Comparison of ENCODE assay signal across 7 mouse cellular contexts in the genomic region with DNA sequence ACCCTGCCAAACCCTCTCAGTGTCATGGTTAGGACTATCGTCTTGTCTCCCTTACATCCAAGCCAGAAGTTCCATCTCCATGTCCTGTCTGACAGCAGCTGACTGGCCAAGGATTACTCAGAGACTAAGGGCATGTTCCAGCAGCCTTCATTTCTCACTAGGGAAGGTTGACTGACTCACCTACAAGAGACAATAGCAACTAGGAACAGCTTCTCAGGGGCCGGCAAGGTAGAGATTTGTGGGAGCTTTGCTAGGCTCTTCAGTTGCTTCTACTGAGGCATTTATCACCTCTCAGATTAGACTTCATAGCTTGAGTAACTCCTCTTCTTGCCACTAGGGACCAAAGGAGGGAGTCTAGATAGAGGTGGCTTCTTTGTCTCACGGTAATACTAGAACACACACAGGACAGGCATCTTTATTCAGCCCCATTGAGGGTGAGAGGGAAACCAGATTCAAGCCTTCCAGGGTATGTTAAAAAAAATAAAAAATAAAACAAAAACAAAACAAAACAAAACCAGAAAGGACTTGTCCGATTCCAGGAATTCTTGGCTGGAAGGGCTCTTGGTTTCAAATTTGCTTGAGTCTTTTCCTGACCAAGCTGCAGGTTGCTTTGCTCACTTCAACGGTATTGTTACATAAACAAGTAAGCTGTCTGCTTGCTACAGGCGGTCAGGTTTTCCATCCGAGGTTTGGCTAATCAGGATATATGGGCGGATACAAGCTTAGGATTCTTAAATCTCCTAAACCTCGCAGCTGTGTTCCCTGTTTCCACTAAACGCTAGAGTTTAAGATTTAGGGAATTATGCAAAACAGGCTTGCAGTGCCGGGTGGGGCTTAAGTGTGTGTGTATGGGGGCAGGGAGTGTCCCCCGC. TPM values are rescaled to one million over a fixed set of nuclear protein-coding genes. Genes with fewer than 3 reads are reported as not detected.
DNase-seq lines count a peak whose midpoint lies in the region; ATAC-seq and TF ChIP-seq lines count a peak whose summit lies in the region.

No protein-coding gene starts in this region.

- no peak overlapping the region for H3K27ac ChIP-seq in CH12.LX (ENCODE audit: insufficient read depth, low read depth)
- H3K27ac ChIP-seq in forebrain, embryonic 14.5 days (ENCODE audit: low read depth, low read length), result no peak overlapping the region
- H3K27ac ChIP-seq in kidney, embryonic 15.5 days, result peak overlapping the region; percentile 89
- no peak overlapping the region for H3K27ac ChIP-seq in midbrain, embryonic 14.5 days (replicated peaks; ENCODE audit: low read depth, low read length)

- H3K4me2 ChIP-seq in CH12.LX (ENCODE audit: insufficient read depth, low read depth, poor library complexity, severe bottlenecking), result peak overlapping the region; percentile 98
- H3K4me2 ChIP-seq in forebrain, embryonic 14.5 days (ENCODE audit: low read length), result peak overlapping the region; percentile 94; the same call in 1 of the 2 replicates
- H3K4me2 ChIP-seq in kidney, embryonic 15.5 days, result peak overlapping the region; percentile 97
- H3K4me2 ChIP-seq in midbrain, embryonic 14.5 days (ENCODE audit: low read length), result peak overlapping the region; percentile 99

- peaks cover 20 to 23% of the 10 kb centered on the region in 2 experiments for H3K36me3 ChIP-seq in CH12.LX (replicated peaks in 1 of 2; ENCODE audit: control insufficient read depth in 1 of 2, insufficient read depth in 1 of 2, low read length in 1 of 2)
- H3K36me3 ChIP-seq in forebrain, embryonic 14.5 days (ENCODE audit: control insufficient read depth, insufficient read depth, low read length), result no peaks in the 10 kb centered on the region
- H3K36me3 ChIP-seq in kidney, embryonic 15.5 days, result peaks cover 11% of the 10 kb centered on the region; the same call in 1 of the 2 replicates
- no peaks in the 10 kb centered on the region for H3K36me3 ChIP-seq in midbrain, embryonic 14.5 days (ENCODE audit: control insufficient read depth, insufficient read depth, low read length)

- in situ Hi-C loops in CH12.LX (cut with MboI; ENCODE audit: low pct_ligation_motif_present, low pct_unique_long_range_greater_than_20kb, low sequenced_read_pairs), result no loop called here

- TF ChIP-seq CTCF in CH12.LX (conservative IDR thresholded peaks at IDR 0.05 in 1 of 2, IDR thresholded peaks at IDR 0.05 in 1 of 2; ENCODE audit: low read depth in 2 of 2, low read length in 2 of 2), result peak in 1 of 2 experiments; percentile 61; a peak in 3 of 4 replicates

- DNase-seq in 416B (ENCODE audit: low read depth) (peak; percentile 85), CH12.LX (ENCODE audit: extremely low read depth) (peak; percentile 63)
- peak; percentile 37 for DNase-seq in forebrain, embryonic 14.5 days (ENCODE audit: low spot score)
- DNase-seq in midbrain, embryonic 14.5 days, result no peak
- DNase-seq in layer of hippocampus, postnatal 25 days (ENCODE audit: extremely low spot score in 1 of 2, low spot score in 1 of 2), result no peak
- no peak for DNase-seq in spleen, adult 12 weeks (ENCODE audit: low spot score)

- H3K27me3 ChIP-seq in CH12.LX (replicated peaks), result no peaks in the 10 kb centered on the region
- peaks cover 11% of the 10 kb centered on the region for H3K27me3 ChIP-seq in forebrain, embryonic 14.5 days (replicated peaks; ENCODE audit: control insufficient read depth, insufficient read depth, low read length)
- no peaks in the 10 kb centered on the region; the same call in 1 of the 2 replicates for H3K27me3 ChIP-seq in kidney, embryonic 15.5 days
- peaks cover 15% of the 10 kb centered on the region; the same call in 1 of the 2 replicates for H3K27me3 ChIP-seq in midbrain, embryonic 14.5 days (ENCODE audit: control insufficient read depth, insufficient read depth, low read length)

- WGBS in forebrain, embryonic 14.5 days, result 20% methylated on average over 12 of the region's 12 CpGs
- 18% methylated on average over 12 of the region's 12 CpGs for WGBS in kidney, embryonic 15.5 days
- WGBS in midbrain, embryonic 14.5 days, result 15% methylated on average over 12 of the region's 12 CpGs

- no peak for ATAC-seq in forebrain, embryonic 14.5 days
- no peak for ATAC-seq in kidney, embryonic 15.5 days (replicated peaks; ENCODE audit: low FRiP score)
- no peak for ATAC-seq in midbrain, embryonic 14.5 days (ENCODE audit: low FRiP score, low TSS enrichment)

- TF ChIP-seq POLR2A in CH12.LX (IDR thresholded peaks at IDR 0.05; ENCODE audit: low read depth, low read length), result no peak

- H3K4me1 ChIP-seq in CH12.LX (ENCODE audit: control insufficient read depth in 1 of 2, insufficient read depth in 2 of 2), result peaks cover 16 to 42% of the 10 kb centered on the region in 2 experiments
- H3K4me1 ChIP-seq in forebrain, embryonic 14.5 days (ENCODE audit: control insufficient read depth, insufficient read depth, low read length), result peaks cover 6% of the 10 kb centered on the region
- H3K4me1 ChIP-seq in kidney, embryonic 15.5 days, result peaks cover 45% of the 10 kb centered on the region
- H3K4me1 ChIP-seq in midbrain, embryonic 14.5 days (ENCODE audit: control insufficient read depth, insufficient read depth, low read length), result peaks cover 23% of the 10 kb centered on the region

- peak overlapping the region in 2 of 3 experiments; percentile 18 to 43 for H3K4me3 ChIP-seq in CH12.LX (replicated peaks in 1 of 3; ENCODE audit: low read depth in 2 of 3, low read length in 2 of 3, poor library complexity in 1 of 3)
- H3K4me3 ChIP-seq in forebrain, embryonic 14.5 days (ENCODE audit: low read depth, low read length), result no peak overlapping the region
- H3K4me3 ChIP-seq in kidney, embryonic 15.5 days (replicated peaks), result peak overlapping the region; percentile 75
- no peak overlapping the region for H3K4me3 ChIP-seq in midbrain, embryonic 14.5 days (replicated peaks; ENCODE audit: low read depth, low read length)

- TF ChIP-seq EP300 in CH12.LX (IDR thresholded peaks at IDR 0.05; ENCODE audit: low read length), result peak; percentile 33; the same call in 1 of the 2 replicates

- peaks cover 4% of the 10 kb centered on the region for H3K9me3 ChIP-seq in CH12.LX (replicated peaks; ENCODE audit: low read length)
- no peaks in the 10 kb centered on the region for H3K9me3 ChIP-seq in forebrain, embryonic 14.5 days (replicated peaks; ENCODE audit: control insufficient read depth, low read length)
- no peaks in the 10 kb centered on the region for H3K9me3 ChIP-seq in kidney, embryonic 15.5 days (replicated peaks)
- H3K9me3 ChIP-seq in midbrain, embryonic 14.5 days (ENCODE audit: control insufficient read depth, low read length), result no peaks in the 10 kb centered on the region

- peak overlapping the region; percentile 73 for H3K9ac ChIP-seq in CH12.LX (ENCODE audit: insufficient read depth, low read depth)
- no peak overlapping the region for H3K9ac ChIP-seq in forebrain, embryonic 14.5 days (ENCODE audit: low read length)
- peak overlapping the region; percentile 12; the same call in 1 of the 2 replicates for H3K9ac ChIP-seq in kidney, embryonic 15.5 days
- H3K9ac ChIP-seq in midbrain, embryonic 14.5 days (replicated peaks; ENCODE audit: low read length), result no peak overlapping the region

- dilution Hi-C loops in CH12.LX (cut with MboI; ENCODE audit: extremely low pct_ligation_motif_present, extremely low pct_unique_long_range_greater_than_20kb, low sequenced_read_pairs), result no loop called here

- TF ChIP-seq RAD21 in CH12.LX (IDR thresholded peaks at IDR 0.05; ENCODE audit: low read depth, low read length), result peak; percentile 40

- peaks cover 3% of the 10 kb centered on the region for H3K79me2 ChIP-seq in CH12.LX (replicated peaks; ENCODE audit: control insufficient read depth, extremely low read depth, insufficient read depth, poor library complexity, severe bottlenecking)

TF ChIP-seq in CH12.LX, 34 proteins besides CTCF, POLR2A, EP300 and RAD21 (continues in another document):
- peak; percentile 58 for TF ChIP-seq SIN3A (IDR thresholded peaks at IDR 0.05; ENCODE audit: low read length)
- TF ChIP-seq MAFK (IDR thresholded peaks at IDR 0.05; ENCODE audit: insufficient replicate concordance, low read length), result 0 out of 2 replicates have a peak, but pooled peaks have one; percentile 11
- TF ChIP-seq CHD2 (IDR thresholded peaks at IDR 0.05; ENCODE audit: low read length), result 0 out of 2 replicates have a peak, but pooled peaks have one; percentile 33
- peak; percentile 37 for TF ChIP-seq SMC3 (IDR thresholded peaks at IDR 0.05; ENCODE audit: low read depth, low read length)
- TF ChIP-seq ZNF384 (IDR thresholded peaks at IDR 0.05; ENCODE audit: low read depth, low read length), result peak; percentile 64
- TF ChIP-seq NRF1 (IDR thresholded peaks at IDR 0.05; ENCODE audit: low read depth, low read length), result no peak
- TF ChIP-seq TCF12 (IDR thresholded peaks at IDR 0.05; ENCODE audit: low read depth, low read length), result no peak
- TF ChIP-seq MAZ (IDR thresholded peaks at IDR 0.05; ENCODE audit: low read depth, low read length), result 0 out of 2 replicates have a peak, but pooled peaks have one; percentile 16
- TF ChIP-seq IRF4 (IDR thresholded peaks at IDR 0.05; ENCODE audit: low read depth, low read length), result peak; percentile 23; the same call in 1 of the 2 replicates
- no peak for TF ChIP-seq RCOR1 (conservative IDR thresholded peaks at IDR 0.05; ENCODE audit: low read depth, low read length)
- 0 out of 2 replicates have a peak, but pooled peaks have one; percentile 22 for TF ChIP-seq BHLHE40 (IDR thresholded peaks at IDR 0.05; ENCODE audit: low read depth, low read length)
- TF ChIP-seq MAX (IDR thresholded peaks at IDR 0.05; ENCODE audit: low read length), result 0 out of 2 replicates have a peak, but pooled peaks have one; percentile 45
- no peak for TF ChIP-seq PAX5 (IDR thresholded peaks at IDR 0.05; ENCODE audit: low read length)
- TF ChIP-seq HCFC1 (IDR thresholded peaks at IDR 0.05; ENCODE audit: low read depth, low read length), result peak; percentile 31; the same call in 1 of the 2 replicates
- no peak; the same call in 1 of the 2 replicates for TF ChIP-seq TBP (conservative IDR thresholded peaks at IDR 0.05; ENCODE audit: low read depth, low read length)
- peak; percentile 48 for TF ChIP-seq MXI1 (IDR thresholded peaks at IDR 0.05; ENCODE audit: low read depth, low read length)
- TF ChIP-seq ELF1 (IDR thresholded peaks at IDR 0.05; ENCODE audit: low read depth, low read length), result no peak
- TF ChIP-seq CHD1 (IDR thresholded peaks at IDR 0.05; ENCODE audit: low read depth, low read length), result peak; percentile 83; the same call in 1 of the 2 replicates
- no peak for TF ChIP-seq JUND (conservative IDR thresholded peaks at IDR 0.05; ENCODE audit: low read depth, low read length)

RNA-seq across cellular contexts. Expression of a gene that starts 1.3 kb away (rescaled TPM):
- 8.4 and 10.6 TPM in 2 replicates for total RNA-seq in CH12.LX (2012; rRNA removed)
- 3.9 and 4.2 TPM in 2 replicates for total RNA-seq in CH12.LX (2014; rRNA removed)
- 13.5 and 14.4 TPM in 2 replicates for polyA plus RNA-seq in CH12.LX (2012; ENCODE audit: insufficient read length, low read depth)
- 1.3 and 1.5 TPM in 2 replicates for polyA plus RNA-seq in forebrain, embryonic 14.5 days (2014; fragmentation: Nextera tagmentation; extraction: Ambion mirVana)
- polyA plus RNA-seq in kidney, embryonic 15.5 days (2015; fragmentation: Nextera tagmentation; extraction: Ambion mirVana), result 8.8 and 9.4 TPM in 2 replicates
- polyA plus RNA-seq in midbrain, embryonic 14.5 days (2014; fragmentation: Nextera tagmentation; extraction: Ambion mirVana), result 1.8 and 1.9 TPM in 2 replicates
- total RNA-seq in layer of hippocampus, postnatal 25 days (2021), result 10 to 100 TPM; 24.4 to 26.5 TPM

Comparison
In these comparisons a context has a peak if more than half of its experiments do, and no peak if none do; other contexts are left out.
1. DNase-seq: peak in 416B (single experiment), CH12.LX (single experiment) and forebrain, embryonic 14.5 days (single experiment); none in midbrain, embryonic 14.5 days (single experiment), layer of hippocampus, postnatal 25 days (0 of 2) and spleen, adult 12 weeks (single experiment).
2. H3K4me3 ChIP-seq: peak in CH12.LX (2 of 3) and kidney, embryonic 15.5 days (single experiment); none in forebrain, embryonic 14.5 days (single experiment) and midbrain, embryonic 14.5 days (single experiment).
3. H3K9ac ChIP-seq: peak in CH12.LX (single experiment) and kidney, embryonic 15.5 days (single experiment); none in forebrain, embryonic 14.5 days (single experiment) and midbrain, embryonic 14.5 days (single experiment).
4. Peak in every context shown above with its lines, with median percentiles within 50 percentile points of each other: H3K4me2 ChIP-seq.